Comparison of ENCODE assay signal across 10 mouse cellular contexts in genomic region chr8:105892432-105892831, GRCm38 (mm10). TPM values are rescaled to one million over a fixed set of nuclear protein-coding genes. Genes with fewer than 3 reads are reported as not detected.
DNase-seq lines count a peak whose midpoint lies in the region; ATAC-seq lines count a peak whose summit lies in the region.
"Had no signal": no experiment of that assay in that cellular context is flagged by ENCODE, and none has a peak within 500 bp of the region (broad histone marks: within the 10 kb centered on the region; RNA-seq: fewer than 3 reads in every experiment).

No protein-coding gene starts in this region.

- H3K4me2 ChIP-seq in intestine, embryonic 15.5 days (replicated peaks), result no peak overlapping the region
- no peak overlapping the region for H3K4me2 ChIP-seq in intestine, embryonic 16.5 days (ENCODE audit: low read depth, low read length)
- H3K4me2 ChIP-seq in hindbrain, embryonic 13.5 days, result no peak overlapping the region
- H3K4me2 ChIP-seq: embryonic facial prominence, embryonic 13.5 days; neural tube, embryonic 12.5 days had no signal

- no peaks in the 10 kb centered on the region for H3K9me3 ChIP-seq in intestine, embryonic 15.5 days
- H3K9me3 ChIP-seq in intestine, embryonic 16.5 days (ENCODE audit: control insufficient read depth, low read length), result no peaks in the 10 kb centered on the region
- H3K9me3 ChIP-seq in hindbrain, embryonic 13.5 days, result no peaks in the 10 kb centered on the region
- H3K9me3 ChIP-seq: embryonic facial prominence, embryonic 13.5 days; neural tube, embryonic 12.5 days had no signal

- peaks cover 44% of the 10 kb centered on the region for H3K36me3 ChIP-seq in intestine, embryonic 15.5 days
- H3K36me3 ChIP-seq in intestine, embryonic 16.5 days (ENCODE audit: control insufficient read depth, insufficient read depth, low read length), result peaks cover 26% of the 10 kb centered on the region
- peaks cover 78% of the 10 kb centered on the region for H3K36me3 ChIP-seq in hindbrain, embryonic 13.5 days

- no peaks in the 10 kb centered on the region for H3K27me3 ChIP-seq in intestine, embryonic 15.5 days (replicated peaks)
- no peaks in the 10 kb centered on the region for H3K27me3 ChIP-seq in intestine, embryonic 16.5 days (replicated peaks; ENCODE audit: control insufficient read depth, insufficient read depth, low read length)
- H3K27me3 ChIP-seq in hindbrain, embryonic 13.5 days, result no peaks in the 10 kb centered on the region
- H3K27me3 ChIP-seq: embryonic facial prominence, embryonic 13.5 days; neural tube, embryonic 12.5 days had no signal

- peak; percentile 67 for DNase-seq in 3T3-L1 (ENCODE audit: low read depth, low spot score)
- peak; percentile 27 for DNase-seq in thymus, postnatal 0 days (ENCODE audit: low spot score)
- DNase-seq in cerebellum, postnatal 4 days (ENCODE audit: low spot score in 2 of 2), result no peak

- H3K27ac ChIP-seq in intestine, embryonic 15.5 days, result no peak overlapping the region
- H3K27ac ChIP-seq in intestine, embryonic 16.5 days (ENCODE audit: low read length), result no peak overlapping the region
- no peak overlapping the region for H3K27ac ChIP-seq in hindbrain, embryonic 13.5 days
- H3K27ac ChIP-seq: embryonic facial prominence, embryonic 13.5 days; neural tube, embryonic 12.5 days had no signal

- H3K4me1 ChIP-seq in intestine, embryonic 15.5 days (replicated peaks), result 0 out of 2 replicates have a peak, but pooled peaks cover 4% of the 10 kb centered on the region
- H3K4me1 ChIP-seq in intestine, embryonic 16.5 days (ENCODE audit: control insufficient read depth, insufficient read depth, low read length), result no peaks in the 10 kb centered on the region
- peaks cover 10% of the 10 kb centered on the region for H3K4me1 ChIP-seq in hindbrain, embryonic 13.5 days (replicated peaks)

- WGBS in intestine, embryonic 15.5 days, result 90% methylated on average over 6 of the region's 6 CpGs
- 82% methylated on average over 6 of the region's 6 CpGs for WGBS in intestine, embryonic 16.5 days
- WGBS in hindbrain, embryonic 13.5 days, result 87% methylated on average over 6 of the region's 6 CpGs

- H3K4me3 ChIP-seq in intestine, embryonic 15.5 days (replicated peaks), result no peak overlapping the region
- no peak overlapping the region for H3K4me3 ChIP-seq in intestine, embryonic 16.5 days (ENCODE audit: low read length)
- H3K4me3 ChIP-seq in hindbrain, embryonic 13.5 days, result no peak overlapping the region
- H3K4me3 ChIP-seq: embryonic facial prominence, embryonic 13.5 days; neural tube, embryonic 12.5 days had no signal

- no peak overlapping the region for H3K9ac ChIP-seq in intestine, embryonic 15.5 days
- H3K9ac ChIP-seq in intestine, embryonic 16.5 days (ENCODE audit: low read depth, low read length), result no peak overlapping the region
- H3K9ac ChIP-seq in hindbrain, embryonic 13.5 days, result no peak overlapping the region
- H3K9ac ChIP-seq: embryonic facial prominence, embryonic 13.5 days; neural tube, embryonic 12.5 days had no signal

- ATAC-seq in intestine, embryonic 15.5 days, result 0 out of 2 replicates have a peak, but pooled peaks have one; percentile 13
- no peak for ATAC-seq in intestine, embryonic 16.5 days
- peak; percentile 49 for ATAC-seq in CD4-positive, CD25-positive, alpha-beta regulatory T cell, adult 4 months
- peak; percentile 40 for ATAC-seq in granulocyte monocyte progenitor cell, adult 5-6 weeks (replicated peaks; ENCODE audit: poor library complexity, severe bottlenecking)
- ATAC-seq in hindbrain, embryonic 13.5 days (ENCODE audit: low FRiP score), result no peak; the same call in 1 of the 2 replicates

RNA-seq across cellular contexts. Expression of gene Nrn1l, which starts 0.9 kb away (rescaled TPM):
- polyA plus RNA-seq in intestine, embryonic 15.5 days (2015; fragmentation: Nextera tagmentation; extraction: Ambion mirVana), result 0.34 and 0.96 TPM in 2 replicates
- polyA plus RNA-seq in intestine, embryonic 16.5 days (2015; fragmentation: Nextera tagmentation; extraction: Ambion mirVana), result 0.29 and 0.33 TPM in 2 replicates
- 1 to 10 TPM in 1 of 2 experiments, not detected in 1; 1.5 TPM for polyA plus RNA-seq in CD4-positive, CD25-positive, alpha-beta regulatory T cell, adult 4 months (2017; shearing (Covaris generic))
- total RNA-seq in granulocyte monocyte progenitor cell, adult 5-6 weeks (2014; fragmentation: Nextera tagmentation), result 0.90 TPM in 1 of 2 replicates, not detected in the other
- total RNA-seq in granulocyte monocyte progenitor cell, adult 5-6 weeks (2017), result not detected in 2 replicates
- polyA plus RNA-seq in thymus, postnatal 0 days (2015; fragmentation: Nextera tagmentation; extraction: Ambion mirVana), result 0.56 and 0.68 TPM in 2 replicates
- 0.88 and 0.94 TPM in 2 replicates for polyA plus RNA-seq in hindbrain, embryonic 13.5 days (2015; fragmentation: Nextera tagmentation; extraction: Ambion mirVana)
- polyA plus RNA-seq: neural tube, embryonic 12.5 days had no signal

RNA-seq across cellular contexts. Expression of gene Pskh1, which starts 7.8 kb away (rescaled TPM):
- 26.0 and 28.9 TPM in 2 replicates for polyA plus RNA-seq in intestine, embryonic 15.5 days (2015; fragmentation: Nextera tagmentation; extraction: Ambion mirVana)
- 25.6 and 26.6 TPM in 2 replicates for polyA plus RNA-seq in intestine, embryonic 16.5 days (2015; fragmentation: Nextera tagmentation; extraction: Ambion mirVana)
- polyA plus RNA-seq in CD4-positive, CD25-positive, alpha-beta regulatory T cell, adult 4 months (2017; shearing (Covaris generic)), result 10 to 100 TPM; 10.6 to 18.1 TPM
- total RNA-seq in granulocyte monocyte progenitor cell, adult 5-6 weeks (2014; fragmentation: Nextera tagmentation), result 18.0 and 28.1 TPM in 2 replicates
- total RNA-seq in granulocyte monocyte progenitor cell, adult 5-6 weeks (2017), result 19.7 and 20.6 TPM in 2 replicates
- polyA plus RNA-seq in thymus, postnatal 0 days (2015; fragmentation: Nextera tagmentation; extraction: Ambion mirVana), result 18.4 and 21.6 TPM in 2 replicates
- polyA plus RNA-seq in hindbrain, embryonic 13.5 days (2015; fragmentation: Nextera tagmentation; extraction: Ambion mirVana), result 12.4 and 13.1 TPM in 2 replicates

RNA-seq across cellular contexts. Expression of gene Edc4, which starts 11.8 kb away (rescaled TPM):
- 35.9 and 38.4 TPM in 2 replicates for polyA plus RNA-seq in intestine, embryonic 15.5 days (2015; fragmentation: Nextera tagmentation; extraction: Ambion mirVana)
- 31.6 and 34.9 TPM in 2 replicates for polyA plus RNA-seq in intestine, embryonic 16.5 days (2015; fragmentation: Nextera tagmentation; extraction: Ambion mirVana)
- 10 to 100 TPM; 30.2 to 66.0 TPM for polyA plus RNA-seq in CD4-positive, CD25-positive, alpha-beta regulatory T cell, adult 4 months (2017; shearing (Covaris generic))
- 26.7 and 29.3 TPM in 2 replicates for total RNA-seq in granulocyte monocyte progenitor cell, adult 5-6 weeks (2014; fragmentation: Nextera tagmentation)
- 26.4 and 42.3 TPM in 2 replicates for total RNA-seq in granulocyte monocyte progenitor cell, adult 5-6 weeks (2017)
- polyA plus RNA-seq in thymus, postnatal 0 days (2015; fragmentation: Nextera tagmentation; extraction: Ambion mirVana), result 35.6 and 39.0 TPM in 2 replicates
- polyA plus RNA-seq in hindbrain, embryonic 13.5 days (2015; fragmentation: Nextera tagmentation; extraction: Ambion mirVana), result 49.3 and 50.3 TPM in 2 replicates

RNA-seq across cellular contexts. Expression of gene Nutf2, which starts 32.1 kb away (rescaled TPM):
- polyA plus RNA-seq in intestine, embryonic 15.5 days (2015; fragmentation: Nextera tagmentation; extraction: Ambion mirVana), result 192 and 253 TPM in 2 replicates
- polyA plus RNA-seq in intestine, embryonic 16.5 days (2015; fragmentation: Nextera tagmentation; extraction: Ambion mirVana), result 165 and 207 TPM in 2 replicates
- 10 to 100 TPM in 1 of 2 experiments, 1 to 10 TPM in 1; 9.9 to 48.7 TPM for polyA plus RNA-seq in CD4-positive, CD25-positive, alpha-beta regulatory T cell, adult 4 months (2017; shearing (Covaris generic))
- total RNA-seq in granulocyte monocyte progenitor cell, adult 5-6 weeks (2014; fragmentation: Nextera tagmentation), result 158 and 185 TPM in 2 replicates
- 59.3 and 120 TPM in 2 replicates for total RNA-seq in granulocyte monocyte progenitor cell, adult 5-6 weeks (2017)
- polyA plus RNA-seq in thymus, postnatal 0 days (2015; fragmentation: Nextera tagmentation; extraction: Ambion mirVana), result 169 and 192 TPM in 2 replicates
- 186 and 205 TPM in 2 replicates for polyA plus RNA-seq in hindbrain, embryonic 13.5 days (2015; fragmentation: Nextera tagmentation; extraction: Ambion mirVana)

RNA-seq across cellular contexts. Expression of gene Thap11, which starts 37.5 kb away (rescaled TPM):
- 54.9 and 60.0 TPM in 2 replicates for polyA plus RNA-seq in intestine, embryonic 15.5 days (2015; fragmentation: Nextera tagmentation; extraction: Ambion mirVana)
- 49.4 and 49.6 TPM in 2 replicates for polyA plus RNA-seq in intestine, embryonic 16.5 days (2015; fragmentation: Nextera tagmentation; extraction: Ambion mirVana)
- polyA plus RNA-seq in CD4-positive, CD25-positive, alpha-beta regulatory T cell, adult 4 months (2017; shearing (Covaris generic)), result 1 to 10 TPM; 4.5 to 6.0 TPM
- 20.4 and 30.1 TPM in 2 replicates for total RNA-seq in granulocyte monocyte progenitor cell, adult 5-6 weeks (2014; fragmentation: Nextera tagmentation)
- 29.9 and 36.8 TPM in 2 replicates for total RNA-seq in granulocyte monocyte progenitor cell, adult 5-6 weeks (2017)
- polyA plus RNA-seq in thymus, postnatal 0 days (2015; fragmentation: Nextera tagmentation; extraction: Ambion mirVana), result 55.4 and 56.2 TPM in 2 replicates
- 58.7 and 60.6 TPM in 2 replicates for polyA plus RNA-seq in hindbrain, embryonic 13.5 days (2015; fragmentation: Nextera tagmentation; extraction: Ambion mirVana)

Comparison
In these comparisons a context has a peak if more than half of its experiments do, and no peak if none do; other contexts are left out.
1. ATAC-seq: peak in intestine, embryonic 15.5 days (single experiment), CD4-positive, CD25-positive, alpha-beta regulatory T cell, adult 4 months (single experiment) and granulocyte monocyte progenitor cell, adult 5-6 weeks (single experiment); none in intestine, embryonic 16.5 days (single experiment) and hindbrain, embryonic 13.5 days (single experiment).
2. DNase-seq: peak in 3T3-L1 (single experiment) and thymus, postnatal 0 days (single experiment); none in cerebellum, postnatal 4 days (0 of 2).